Mouse (Mus musculus): ENCODE measurements at regions not wholly inside any gene's neighbourhood (a gene's known extent, or its start where the extent isn't known, plus 50 kb on each side); places are given as distances from the start of the nearest gene placed in this dataset.

GRCm38 (mm10) chr1:185749251-185749650, 294.6 kb downstream of the Slc30a10 start:
- TF ChIP-seq GATA1 (IDR thresholded peaks at IDR 0.05; ENCODE audit: borderline replicate concordance, low read length) = no peak
- TF ChIP-seq FLI1 (IDR thresholded peaks at IDR 0.05; ENCODE audit: low read length) = no peak

Data from megakaryocyte, embryonic 14.5 days (primary cell).